Mouse (Mus musculus): ENCODE measurements around the gene Nat8f5. TPM values are rescaled to one million over a fixed set of nuclear protein-coding genes. Genes with fewer than 3 reads are reported as not detected.
"Not testable (repeated sequence)": the region's sequence is repeated elsewhere in the genome, so short reads cannot be mapped to it uniquely, and the experiment has no call there.

The Nat8f5 gene
- polyA plus RNA-seq, 1 experiment from 2014 or later: not detected

DNA sequence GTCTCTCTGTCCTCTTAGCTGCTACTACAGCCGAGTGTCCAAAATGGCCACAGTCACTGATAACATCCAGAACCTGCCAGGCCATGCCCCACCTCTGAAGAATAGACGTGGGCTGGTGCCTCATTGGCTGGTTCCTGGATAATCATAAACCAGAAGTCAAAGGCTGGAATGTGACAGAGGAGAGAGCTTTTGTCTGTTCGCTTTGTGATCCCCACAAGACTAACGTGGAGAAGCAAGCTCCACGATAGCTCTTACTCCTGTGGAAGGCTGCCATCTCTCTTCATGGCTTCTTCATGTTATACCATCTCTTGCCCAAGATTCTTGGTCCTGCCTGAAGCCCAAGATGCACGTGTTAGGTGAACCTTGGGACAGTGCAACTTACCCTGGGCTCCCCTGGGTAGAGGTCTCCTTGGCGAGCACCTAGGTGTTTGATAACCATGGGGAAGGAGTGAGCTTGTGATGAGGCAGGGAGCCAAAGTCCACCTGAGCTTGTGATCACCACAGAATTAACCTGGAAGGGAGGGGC is 11.1 kb upstream of the Nat8f5 start, which contains the start of gene Nat8:
TSS of gene Nat8 (minus strand) at position 287 of the 526 bp plus-strand sequence.
- Histone ChIP-seq H3K27ac (no peak within 1 kb of the TSS), H3K4me2 (no peak within 1 kb of the TSS), H3K27me3 (replicated peaks) (no peaks in the 10 kb centered on the region), H3K4me3 (replicated peaks) (no peak within 1 kb of the TSS), H3K9ac (no peak within 1 kb of the TSS), H3K36me3 (no peaks in the 10 kb centered on the region), H3K4me1 (no peaks in the 10 kb centered on the region), H3K9me3 (no peaks in the 10 kb centered on the region)
- 53% methylated on average over 7 of the region's 7 CpGs for WGBS
- no peak for ATAC-seq (ENCODE audit: insufficient read depth, low FRiP score, low read depth)

DNA sequence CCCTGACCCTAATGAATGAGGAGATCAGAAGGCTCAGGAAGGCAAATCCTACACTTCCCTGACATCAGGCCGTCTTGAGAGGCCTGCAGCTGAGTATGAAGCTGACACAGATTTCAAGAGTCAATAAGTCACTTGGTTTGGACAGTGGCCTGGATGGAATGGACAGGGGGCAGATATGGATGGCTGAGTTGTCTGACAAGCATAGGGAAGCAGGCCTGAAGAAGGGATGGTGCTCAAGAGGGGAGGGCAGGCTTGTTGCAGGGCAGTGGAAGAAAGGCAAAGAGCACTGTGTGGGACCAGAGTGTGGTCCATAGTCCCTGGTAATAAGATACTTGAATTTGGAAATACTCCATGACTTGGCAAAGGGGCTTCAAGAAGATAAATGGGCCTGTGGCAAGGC is 8.7 kb upstream of the Nat8f5 start:
- H3K27ac ChIP-seq: no peak overlapping the region
- no peaks in the 10 kb centered on the region for H3K4me1 ChIP-seq
- H3K4me2 ChIP-seq: no peak overlapping the region
- no peak overlapping the region for H3K9ac ChIP-seq
- no peaks in the 10 kb centered on the region for H3K9me3 ChIP-seq
- no peak for ATAC-seq (ENCODE audit: insufficient read depth, low FRiP score, low read depth)
- no peaks in the 10 kb centered on the region for H3K36me3 ChIP-seq
- H3K27me3 ChIP-seq (replicated peaks): no peaks in the 10 kb centered on the region
- WGBS: 57% methylated on average over 1 of the region's 1 CpGs
- H3K4me3 ChIP-seq (replicated peaks): no peak overlapping the region

DNA sequence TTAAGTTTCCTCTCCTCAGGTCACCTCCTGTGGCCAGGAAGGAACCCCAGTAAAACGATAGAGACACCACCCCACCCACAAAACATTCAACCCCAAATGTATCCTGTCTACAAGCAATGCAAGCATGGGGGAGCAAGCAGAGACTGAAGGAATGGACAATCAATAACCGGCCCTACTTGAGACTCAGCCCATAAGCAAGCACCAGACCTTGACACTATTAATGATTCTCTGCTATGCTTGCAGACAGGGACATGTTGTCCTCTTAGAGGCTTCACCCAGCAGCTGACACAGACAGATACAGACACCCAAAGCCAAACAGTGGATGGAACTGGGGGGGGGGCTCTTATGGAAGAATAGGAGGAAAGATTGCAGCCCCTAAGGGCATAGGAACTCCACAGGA is 5.1 kb upstream of the Nat8f5 start:
- no peaks in the 10 kb centered on the region for H3K9me3 ChIP-seq
- H3K4me2 ChIP-seq: no peak overlapping the region
- H3K36me3 ChIP-seq: no peaks in the 10 kb centered on the region
- 84% methylated on average over 2 of the region's 2 CpGs for WGBS
- no peak for ATAC-seq (ENCODE audit: insufficient read depth, low FRiP score, low read depth)
- no peak overlapping the region for H3K27ac ChIP-seq
- no peak overlapping the region for H3K4me3 ChIP-seq (replicated peaks)
- no peak overlapping the region for H3K9ac ChIP-seq
- H3K27me3 ChIP-seq (replicated peaks): no peaks in the 10 kb centered on the region
- H3K4me1 ChIP-seq: no peaks in the 10 kb centered on the region

DNA sequence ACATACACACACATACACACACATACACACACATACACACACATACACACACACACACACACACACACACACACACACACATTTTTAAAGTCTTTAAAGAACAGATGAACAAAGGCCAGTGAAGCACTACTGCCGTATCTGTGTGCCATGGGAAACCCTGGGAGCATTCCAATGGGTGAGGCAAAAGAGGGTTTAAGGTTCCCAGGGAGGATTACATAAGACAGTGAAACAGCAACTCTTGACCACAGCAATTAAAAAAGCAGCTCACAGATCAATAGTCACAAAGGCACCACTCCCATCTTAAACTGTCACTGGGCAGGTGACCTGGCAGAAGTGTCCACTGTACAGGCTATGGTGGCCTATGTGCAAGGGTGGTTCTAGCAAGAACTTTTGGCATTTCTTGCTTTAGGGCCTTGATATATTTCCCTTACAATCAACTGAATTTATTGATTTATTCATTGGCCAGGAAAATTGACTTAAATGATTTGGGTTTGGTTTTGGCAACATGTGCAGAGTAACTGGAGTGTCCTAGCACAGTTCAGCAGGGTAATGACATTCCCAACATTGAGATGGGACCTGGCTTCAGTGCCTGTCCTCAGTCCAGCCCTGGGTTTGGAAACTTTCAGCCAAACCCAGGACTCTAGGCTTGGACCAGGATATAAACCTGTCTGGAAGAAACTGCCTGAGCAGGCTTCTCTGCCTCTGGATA is 2.8 kb upstream of the Nat8f5 start:
- no peaks in the 10 kb centered on the region for H3K36me3 ChIP-seq
- no peaks in the 10 kb centered on the region for H3K4me1 ChIP-seq
- H3K27ac ChIP-seq: no peak overlapping the region
- H3K4me3 ChIP-seq (replicated peaks): no peak overlapping the region
- no peaks in the 10 kb centered on the region for H3K9me3 ChIP-seq
- no peaks in the 10 kb centered on the region for H3K27me3 ChIP-seq (replicated peaks)
- WGBS: 96% methylated on average over 1 of the region's 1 CpGs
- H3K4me2 ChIP-seq: no peak overlapping the region
- H3K9ac ChIP-seq: no peak overlapping the region
- no peak for ATAC-seq (ENCODE audit: insufficient read depth, low FRiP score, low read depth)

DNA sequence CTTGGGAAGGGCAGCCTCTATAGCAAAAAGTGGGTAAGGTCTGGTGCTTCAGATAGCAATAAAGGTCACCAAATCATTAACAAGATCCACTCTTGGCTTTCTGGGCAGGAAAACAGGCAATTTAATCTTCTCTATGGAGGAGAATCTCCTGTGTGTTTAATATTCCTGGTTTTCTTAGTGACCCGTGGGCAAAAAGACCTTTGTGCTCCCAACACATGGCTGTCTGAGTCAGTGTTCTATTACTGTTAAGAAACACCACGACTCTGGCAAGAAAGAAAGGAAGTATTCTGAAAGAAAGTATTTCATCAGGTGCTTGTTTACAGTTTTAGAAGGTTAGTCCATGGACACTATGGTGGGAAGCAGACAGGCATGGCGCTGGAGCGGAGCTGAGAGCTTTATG is 1.5 kb upstream of the Nat8f5 start:
- H3K9me3 ChIP-seq: no peaks in the 10 kb centered on the region
- no peaks in the 10 kb centered on the region for H3K27me3 ChIP-seq (replicated peaks)
- WGBS: 86% methylated on average over 4 of the region's 4 CpGs
- H3K4me2 ChIP-seq: no peak overlapping the region
- no peaks in the 10 kb centered on the region for H3K36me3 ChIP-seq
- no peak overlapping the region for H3K4me3 ChIP-seq (replicated peaks)
- ATAC-seq (ENCODE audit: insufficient read depth, low FRiP score, low read depth): no peak
- H3K4me1 ChIP-seq: no peaks in the 10 kb centered on the region
- H3K9ac ChIP-seq: no peak overlapping the region
- H3K27ac ChIP-seq: no peak overlapping the region

DNA sequence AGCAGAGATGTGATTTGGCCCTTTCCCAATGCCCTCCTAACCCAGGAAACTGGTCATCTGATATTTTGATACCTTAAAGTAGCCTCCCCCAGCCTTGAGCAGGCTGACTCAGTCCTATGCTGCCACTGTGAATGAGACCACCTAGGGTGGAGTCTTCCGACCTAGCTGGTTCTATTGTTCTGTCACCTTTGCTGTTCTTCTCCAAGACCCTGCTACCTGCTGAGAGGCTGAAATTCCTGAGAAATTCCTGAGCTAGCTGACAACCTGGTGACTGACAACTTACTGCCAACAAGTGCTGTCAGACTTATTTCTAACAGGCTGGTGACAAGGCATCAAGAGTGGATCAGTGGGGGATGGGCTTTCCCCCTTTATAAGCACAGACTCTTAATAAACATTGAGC is 2.4 kb downstream of the Nat8f5 start:
- Histone ChIP-seq H3K27ac (no peak overlapping the region), H3K9ac (no peak overlapping the region), H3K36me3 (no peaks in the 10 kb centered on the region), H3K9me3 (no peaks in the 10 kb centered on the region), H3K4me1 (no peaks in the 10 kb centered on the region), H3K4me3 (replicated peaks) (no peak overlapping the region), H3K4me2 (no peak overlapping the region), H3K27me3 (replicated peaks) (no peaks in the 10 kb centered on the region)
- ATAC-seq (ENCODE audit: insufficient read depth, low FRiP score, low read depth): no peak
- WGBS: 53% methylated on average over 1 of the region's 1 CpGs

DNA sequence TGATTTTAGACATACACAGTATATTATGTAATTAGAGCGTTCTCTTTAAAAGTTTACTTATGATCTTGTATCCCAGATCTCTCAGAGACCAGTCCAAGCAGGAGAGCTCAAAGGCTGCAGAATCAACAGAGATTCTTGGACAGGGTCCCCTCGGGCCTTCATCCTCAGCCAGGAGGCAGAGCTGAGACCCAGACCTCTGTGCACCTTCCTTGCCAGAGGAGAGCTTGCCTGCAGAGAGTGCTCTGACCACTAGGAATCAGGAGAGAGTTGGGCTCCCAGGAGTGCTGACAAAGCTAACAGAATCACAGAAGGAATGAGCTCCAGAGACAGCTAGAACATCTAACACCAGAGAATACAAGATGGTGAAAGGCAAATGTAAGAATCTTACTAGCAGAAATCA is 7.4 kb downstream of the Nat8f5 start:
- no peak overlapping the region for H3K9ac ChIP-seq
- no peak overlapping the region for H3K4me2 ChIP-seq
- no peaks in the 10 kb centered on the region for H3K4me1 ChIP-seq
- H3K9me3 ChIP-seq: no peaks in the 10 kb centered on the region
- no peaks in the 10 kb centered on the region for H3K27me3 ChIP-seq (replicated peaks)
- no peak overlapping the region for H3K4me3 ChIP-seq (replicated peaks)
- no peak overlapping the region for H3K27ac ChIP-seq
- 87% methylated on average over 2 of the region's 2 CpGs for WGBS
- no peaks in the 10 kb centered on the region for H3K36me3 ChIP-seq
- no peak for ATAC-seq (ENCODE audit: insufficient read depth, low FRiP score, low read depth)

DNA sequence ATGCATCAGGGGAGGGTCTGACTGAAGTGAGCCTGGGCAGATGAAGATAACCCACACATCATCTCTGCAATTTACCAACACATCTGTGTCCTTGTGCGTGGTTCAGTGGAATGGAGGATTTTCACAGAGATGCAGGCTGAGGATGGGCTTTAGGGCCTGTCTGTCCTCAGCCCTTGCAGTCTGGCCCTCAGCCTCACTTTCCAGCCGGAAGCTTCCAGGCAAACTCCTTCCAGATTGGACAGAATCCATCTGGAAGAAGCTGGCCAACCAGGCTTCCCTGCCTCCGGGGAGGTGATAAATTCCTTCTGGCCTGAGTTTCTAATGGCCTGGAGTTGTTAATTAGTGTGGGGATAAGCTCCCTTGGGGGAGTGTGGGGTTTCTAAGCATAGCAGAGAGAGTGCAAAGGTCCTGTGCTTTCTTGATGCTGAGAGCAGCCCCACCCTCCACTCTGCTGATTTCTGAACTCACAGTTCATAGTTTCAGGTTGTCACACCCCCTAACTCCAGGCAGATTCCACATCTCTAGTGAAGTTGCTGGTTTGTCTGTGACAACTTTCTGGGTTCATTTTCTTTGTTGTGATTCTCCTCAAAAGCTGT is 9.7 kb downstream of the Nat8f5 start:
- H3K4me2 ChIP-seq; H3K9me3 ChIP-seq; H3K9ac ChIP-seq; H3K4me3 ChIP-seq (replicated peaks); H3K4me1 ChIP-seq; H3K27me3 ChIP-seq (replicated peaks); ATAC-seq (ENCODE audit: insufficient read depth, low FRiP score, low read depth); H3K27ac ChIP-seq; H3K36me3 ChIP-seq: not testable (repeated sequence)
- 54% methylated on average over 3 of the region's 3 CpGs for WGBS

DNA sequence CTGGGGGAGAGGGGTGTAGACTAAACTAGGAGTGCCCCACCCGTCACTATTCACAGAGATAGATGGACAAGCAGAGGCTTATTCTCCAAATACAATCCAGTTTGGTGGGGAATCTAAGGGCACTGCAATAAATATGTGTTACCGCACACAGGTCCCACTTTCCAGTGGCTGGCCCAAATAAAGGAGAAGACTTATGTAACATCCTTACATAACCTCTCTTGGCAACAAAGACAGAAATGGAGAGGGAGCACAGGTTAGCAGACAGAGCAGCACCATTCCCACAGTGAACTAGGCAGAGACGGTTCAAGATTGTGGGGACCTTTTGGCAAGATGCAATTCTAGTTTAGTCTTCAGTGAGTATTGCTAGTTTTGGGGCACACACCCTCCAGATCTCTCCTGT is 10.3 kb downstream of the Nat8f5 start:
- H3K4me2 ChIP-seq; H3K36me3 ChIP-seq; ATAC-seq (ENCODE audit: insufficient read depth, low FRiP score, low read depth); H3K4me3 ChIP-seq (replicated peaks); H3K9ac ChIP-seq; H3K9me3 ChIP-seq; H3K27ac ChIP-seq; H3K27me3 ChIP-seq (replicated peaks); H3K4me1 ChIP-seq: not testable (repeated sequence)
- 83% methylated on average over 3 of the region's 3 CpGs for WGBS

DNA sequence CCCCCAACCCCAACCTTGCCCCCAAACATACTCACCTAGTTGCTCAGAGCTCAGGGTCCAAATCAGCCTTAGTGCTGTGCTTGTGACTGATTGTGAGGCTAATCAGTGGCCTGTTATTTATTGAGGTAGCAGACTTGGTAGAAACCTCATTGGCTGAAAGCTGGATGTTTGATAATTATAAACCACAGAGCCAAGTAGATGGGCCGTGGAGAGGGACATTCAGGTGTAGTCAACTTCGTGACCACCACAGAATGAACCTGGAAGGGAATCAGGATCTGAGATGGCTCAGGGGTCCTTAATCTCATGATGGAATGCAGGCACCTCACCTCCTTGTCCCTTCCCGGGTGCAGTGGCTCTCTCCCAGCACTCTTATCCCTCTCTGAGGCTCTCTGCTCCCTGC is 11.0 kb downstream of the Nat8f5 start:
- H3K9me3 ChIP-seq; H3K4me3 ChIP-seq (replicated peaks); H3K9ac ChIP-seq; H3K36me3 ChIP-seq; H3K4me1 ChIP-seq; ATAC-seq (ENCODE audit: insufficient read depth, low FRiP score, low read depth); H3K27ac ChIP-seq; H3K4me2 ChIP-seq; H3K27me3 ChIP-seq (replicated peaks): not testable (repeated sequence)
- 60% methylated on average over 3 of the region's 3 CpGs for WGBS

DNA sequence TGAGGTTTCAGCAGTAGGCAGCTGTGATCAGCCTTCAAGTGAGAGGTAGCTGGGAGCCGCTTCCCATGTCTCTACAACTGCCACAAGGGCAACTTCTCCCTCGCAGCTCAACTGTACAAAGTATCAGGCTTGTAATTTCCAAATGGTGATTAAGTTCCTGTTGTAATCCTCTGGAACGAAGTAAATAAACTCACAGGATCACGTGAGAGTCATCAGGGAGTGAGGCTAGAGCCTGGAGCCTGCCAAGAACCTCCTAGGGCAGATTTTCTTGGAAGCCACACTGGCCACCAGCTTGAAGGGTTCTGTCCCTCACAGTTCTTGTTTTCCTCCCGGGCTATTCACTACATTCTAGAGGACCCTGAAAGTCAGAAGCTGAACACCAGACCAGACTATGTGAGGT is 17.6 kb downstream of the Nat8f5 start:
- ATAC-seq (ENCODE audit: insufficient read depth, low FRiP score, low read depth); H3K27me3 ChIP-seq (replicated peaks); H3K9me3 ChIP-seq; H3K4me1 ChIP-seq; H3K4me2 ChIP-seq; H3K9ac ChIP-seq; H3K4me3 ChIP-seq (replicated peaks); H3K36me3 ChIP-seq; H3K27ac ChIP-seq: not testable (repeated sequence)
- WGBS: 65% methylated on average over 5 of the region's 5 CpGs

All from stomach, embryonic 15.5 days (tissue).